Mouse (Mus musculus): Measurements from ENCODE around the gene Higd1a. TPM values are rescaled to one million over a fixed set of nuclear protein-coding genes. Genes with fewer than 3 reads are reported as not detected.

Gene Higd1a
- polyA plus RNA-seq, 1 experiment from 2014 or later = 169 TPM

- Histone ChIP-seq H3K27ac (replicated peaks) (peak overlapping the region; percentile 67), H3K27me3 (replicated peaks) (no peaks in the 10 kb centered on the region), H3K9ac (replicated peaks) (0 out of 2 replicates have a peak overlapping the region, but pooled peaks have one; percentile 11), H3K4me1 (peaks cover 37% of the 10 kb centered on the region), H3K4me2 (peak overlapping the region; percentile 23; the same call in 1 of the 2 replicates), H3K36me3 (no peaks in the 10 kb centered on the region), H3K9me3 (replicated peaks) (no peaks in the 10 kb centered on the region), H3K4me3 (replicated peaks) (no peak overlapping the region)
- ATAC-seq (ENCODE audit: low FRiP score) = peak; percentile 62; the same call in 1 of the 2 replicates
- WGBS = 17% methylated on average over 15 of the region's 15 CpGs
Measured at GRCm38 (mm10) chr9:121810081-121810821, 47.9 kb downstream of the Higd1a start.

- Histone ChIP-seq H3K4me3 (replicated peaks) (no peak overlapping the region), H3K36me3 (no peaks in the 10 kb centered on the region), H3K4me2 (no peak overlapping the region), H3K27ac (replicated peaks) (no peak overlapping the region), H3K9ac (replicated peaks) (no peak overlapping the region), H3K9me3 (replicated peaks) (no peaks in the 10 kb centered on the region), H3K27me3 (replicated peaks) (no peaks in the 10 kb centered on the region), H3K4me1 (peaks cover 37% of the 10 kb centered on the region)
- no peak for ATAC-seq (ENCODE audit: low FRiP score)
- WGBS = 46% methylated on average over 3 of the region's 3 CpGs
Measured at GRCm38 (mm10) chr9:121808511-121808910, 49.7 kb downstream of the Higd1a start.

DNA sequence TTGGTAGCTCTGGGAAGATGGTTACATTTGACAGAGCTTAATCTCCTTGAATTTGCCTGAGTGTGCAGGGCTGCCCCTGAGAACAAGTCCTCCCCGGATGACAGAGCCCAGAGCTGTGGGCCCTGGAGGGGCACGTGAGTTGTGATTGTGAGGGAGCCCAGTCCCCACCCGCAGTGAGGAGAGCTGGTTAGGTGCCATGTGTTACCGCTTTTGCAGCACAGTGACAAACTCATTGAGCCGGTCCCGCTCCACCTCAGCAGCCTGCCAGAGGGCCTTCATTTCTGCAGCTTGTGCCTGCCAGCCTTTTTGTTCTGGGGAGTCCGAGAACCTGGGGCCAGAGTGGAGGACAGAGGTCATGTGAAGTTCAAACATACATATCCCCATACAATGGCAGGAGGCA is 50.2 kb downstream of the Higd1a start:
- 50% methylated on average over 7 of the region's 7 CpGs for WGBS
- Histone ChIP-seq H3K36me3 (no peaks in the 10 kb centered on the region), H3K27me3 (replicated peaks) (no peaks in the 10 kb centered on the region), H3K4me1 (peaks cover 37% of the 10 kb centered on the region), H3K4me2 (no peak overlapping the region), H3K4me3 (replicated peaks) (no peak overlapping the region), H3K27ac (replicated peaks) (peak overlapping the region; percentile 41; the same call in 1 of the 2 replicates), H3K9ac (replicated peaks) (no peak overlapping the region), H3K9me3 (replicated peaks) (no peaks in the 10 kb centered on the region)
- ATAC-seq (ENCODE audit: low FRiP score) = no peak

- ATAC-seq (ENCODE audit: low FRiP score) = no peak
Measured at GRCm38 (mm10) chr9:121807546-121807945, 50.6 kb downstream of the Higd1a start.

DNA sequence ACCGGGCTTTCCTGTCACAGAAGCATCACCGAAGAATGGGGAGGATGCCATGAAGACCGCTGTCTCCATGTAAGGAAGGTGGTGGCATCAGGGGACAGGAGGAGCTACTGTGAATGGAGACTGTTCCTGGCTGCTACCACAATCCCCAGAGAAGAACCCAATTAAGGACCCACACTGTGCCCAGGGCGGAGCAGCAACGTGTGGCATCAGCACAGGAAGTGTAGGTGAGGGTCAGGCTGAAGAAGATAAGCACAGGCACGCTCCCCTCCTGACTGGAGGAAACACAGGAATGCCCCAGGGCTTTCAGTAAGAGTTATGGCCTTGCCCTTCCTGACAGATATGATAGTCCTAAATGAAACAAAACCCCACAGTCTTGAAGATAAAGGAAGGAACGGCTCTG is 55.4 kb downstream of the Higd1a start:
- Histone ChIP-seq H3K9ac (replicated peaks) (no peak overlapping the region), H3K27ac (replicated peaks) (no peak overlapping the region), H3K4me3 (replicated peaks) (no peak overlapping the region), H3K36me3 (no peaks in the 10 kb centered on the region), H3K4me2 (no peak overlapping the region), H3K4me1 (peaks cover 8% of the 10 kb centered on the region; the same call in 1 of the 2 replicates), H3K9me3 (replicated peaks) (no peaks in the 10 kb centered on the region), H3K27me3 (replicated peaks) (no peaks in the 10 kb centered on the region; the same call in 1 of the 2 replicates)
- 74% methylated on average over 7 of the region's 7 CpGs for WGBS
- no peak for ATAC-seq (ENCODE audit: low FRiP score)

More at GRCm38 (mm10) chr9:121807546-121807945, 50.6 kb downstream of the Higd1a start:
- H3K9ac ChIP-seq (replicated peaks) = no peak overlapping the region
- peaks cover 37% of the 10 kb centered on the region for H3K4me1 ChIP-seq
- H3K27me3 ChIP-seq (replicated peaks) = no peaks in the 10 kb centered on the region
- no peak overlapping the region for H3K4me2 ChIP-seq
- no peaks in the 10 kb centered on the region for H3K9me3 ChIP-seq (replicated peaks)
- no peaks in the 10 kb centered on the region for H3K36me3 ChIP-seq
- WGBS = 72% methylated on average over 1 of the region's 1 CpGs
- no peak overlapping the region for H3K4me3 ChIP-seq (replicated peaks)
- peak overlapping the region; percentile 41; the same call in 1 of the 2 replicates for H3K27ac ChIP-seq (replicated peaks)

DNA sequence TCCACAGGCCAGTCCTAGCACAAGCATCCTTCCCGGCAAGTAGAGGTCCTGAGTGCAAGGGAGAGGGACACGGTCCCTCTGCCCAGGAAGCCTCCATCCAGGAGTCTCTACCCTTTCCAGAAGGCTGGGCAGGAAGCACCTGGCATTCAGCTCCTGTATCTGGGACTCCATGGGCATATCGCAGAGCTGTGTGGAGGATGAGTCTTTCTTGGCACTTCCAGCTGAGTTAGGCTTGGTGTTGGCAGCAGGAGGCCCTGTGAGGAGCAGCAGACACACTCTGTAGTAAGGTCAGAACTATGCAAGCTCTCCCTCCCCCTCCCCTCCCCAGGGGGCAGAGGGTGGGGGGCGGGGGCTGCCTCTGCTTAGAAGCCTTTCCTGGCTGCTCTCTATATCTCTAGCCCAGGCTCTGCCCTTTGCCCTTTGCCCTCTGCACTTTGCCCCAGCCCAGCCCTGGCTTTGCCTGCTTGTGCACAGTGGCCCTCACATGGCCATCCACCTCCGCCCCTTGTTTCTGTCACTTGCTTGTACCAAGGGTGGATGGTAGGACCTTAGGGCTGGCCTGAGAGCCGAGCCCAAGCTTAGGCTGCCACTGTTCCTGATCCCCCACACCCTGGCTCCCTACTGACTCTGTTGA is 59.2 kb downstream of the Higd1a start:
- Histone ChIP-seq H3K36me3 (no peaks in the 10 kb centered on the region), H3K4me2 (no peak overlapping the region), H3K27ac (replicated peaks) (no peak overlapping the region), H3K4me3 (replicated peaks) (no peak overlapping the region), H3K4me1 (peaks cover 24% of the 10 kb centered on the region), H3K9ac (replicated peaks) (no peak overlapping the region), H3K27me3 (replicated peaks) (no peaks in the 10 kb centered on the region; the same call in 1 of the 2 replicates), H3K9me3 (replicated peaks) (no peaks in the 10 kb centered on the region)
- ATAC-seq (ENCODE audit: low FRiP score) = no peak
- WGBS = 59% methylated on average over 6 of the region's 6 CpGs

Other genes starting within 250 kb of the Higd1a start
- gene Lyzl4, start 216.3 kb downstream of the Higd1a start, polyA plus RNA-seq (2015; fragmentation: Nextera tagmentation; extraction: Ambion mirVana) = 0.77 TPM in 1 of 2 replicates, not detected in the other
- 0.38 and 1.1 TPM in 2 replicates for gene Vipr1, start 215.6 kb downstream of the Higd1a start, polyA plus RNA-seq (2015; fragmentation: Nextera tagmentation; extraction: Ambion mirVana)
- gene Sec22c, start 152.9 kb downstream of the Higd1a start, polyA plus RNA-seq (2015; fragmentation: Nextera tagmentation; extraction: Ambion mirVana) = 20.0 and 21.3 TPM in 2 replicates
- gene Ss18l2, start 148.0 kb downstream of the Higd1a start, polyA plus RNA-seq (2015; fragmentation: Nextera tagmentation; extraction: Ambion mirVana) = 182 and 206 TPM in 2 replicates
- gene Nktr, start 139.2 kb downstream of the Higd1a start, polyA plus RNA-seq (2015; fragmentation: Nextera tagmentation; extraction: Ambion mirVana) = 51.5 and 52.8 TPM in 2 replicates
- gene Zfp651, start 99.0 kb downstream of the Higd1a start, polyA plus RNA-seq (2015; fragmentation: Nextera tagmentation; extraction: Ambion mirVana) = 27.9 and 36.3 TPM in 2 replicates
- gene Klhl40, start 80.8 kb downstream of the Higd1a start, polyA plus RNA-seq (2015; fragmentation: Nextera tagmentation; extraction: Ambion mirVana) = 2.7 and 3.6 TPM in 2 replicates
- 0.38 and 0.64 TPM in 2 replicates for gene Hhatl, start 65.9 kb downstream of the Higd1a start, polyA plus RNA-seq (2015; fragmentation: Nextera tagmentation; extraction: Ambion mirVana)
- 2.1 and 4.0 TPM in 2 replicates for gene Ccdc13, start 18.9 kb downstream of the Higd1a start, polyA plus RNA-seq (2015; fragmentation: Nextera tagmentation; extraction: Ambion mirVana)
- gene Ackr2, start 40.0 kb upstream of the Higd1a start, polyA plus RNA-seq (2015; fragmentation: Nextera tagmentation; extraction: Ambion mirVana) = 1.5 and 1.7 TPM in 2 replicates
- not detected in 2 replicates for gene Cyp8b1, start 57.9 kb upstream of the Higd1a start, polyA plus RNA-seq (2015; fragmentation: Nextera tagmentation; extraction: Ambion mirVana)
- 1.9 and 2.4 TPM in 2 replicates for gene Fam198a, start 92.6 kb upstream of the Higd1a start, polyA plus RNA-seq (2015; fragmentation: Nextera tagmentation; extraction: Ambion mirVana)
- gene Pomgnt2, start 138.7 kb upstream of the Higd1a start, polyA plus RNA-seq (2015; fragmentation: Nextera tagmentation; extraction: Ambion mirVana) = 34.3 and 37.8 TPM in 2 replicates

Measured in neural tube, embryonic 15.5 days (tissue).